Mouse (Mus musculus) erythroid progenitor cell, adult 5-6 weeks (primary cell): ENCODE results near the gene Auts2. TPM values are rescaled to one million over a fixed set of nuclear protein-coding genes. Genes with fewer than 3 reads are reported as not detected.

ENCODE experiments used
- ATAC-seq: replicated peaks from 2 replicates; pipeline ENCODE4 v1.8.0; 2016; ENCODE audit warnings: moderate number of reproducible peaks, mild to moderate bottlenecking, moderate TSS enrichment, inconsistent platforms; ENCODE audit not compliant: poor library complexity, low FRiP score, severe bottlenecking
- total RNA-seq, 2 experiments: library from RNA; stranded (forward) in 1 of 2; stranded (reverse) in 1 of 2; fragments of 150-400 nt in 1 of 2; fragments of 186-747, 209-891 nt in 1 of 2; gene quantifications; 2 replicates each; pipeline versions ENCODE4 v1.2.3 to v1.2.4; 2015 to 2017; ENCODE audit warnings: low replicate concordance in 2 of 2

Gene Auts2
- total RNA-seq, 2 experiments from 2014 or later, result not detected

GRCm38 (mm10) chr5:132462560-132462959 is 80.6 kb downstream of the Auts2 start:
- no peak for ATAC-seq

GRCm38 (mm10) chr5:132458498-132458897 is 84.6 kb downstream of the Auts2 start:
- no peak for ATAC-seq

DNA sequence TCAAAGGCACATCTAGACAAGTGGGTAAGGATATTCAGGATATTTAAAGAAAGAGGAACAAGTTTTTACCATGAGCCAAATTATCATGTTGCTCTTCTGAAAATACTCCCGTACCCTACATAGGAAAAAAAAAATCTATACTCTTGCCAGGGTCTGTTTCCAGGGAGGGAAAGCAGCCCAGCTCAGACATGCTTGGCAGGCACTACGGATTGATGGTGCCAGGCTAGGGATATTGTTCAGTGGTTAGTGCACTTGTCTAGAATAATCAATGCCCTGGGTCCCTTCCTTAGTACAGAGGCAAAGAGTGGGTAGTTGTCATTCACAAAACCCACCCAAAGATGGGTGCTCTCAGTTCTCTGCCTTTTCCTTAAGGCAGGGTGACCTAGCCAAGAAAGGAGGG is 90.8 kb downstream of the Auts2 start:
- no peak for ATAC-seq

DNA sequence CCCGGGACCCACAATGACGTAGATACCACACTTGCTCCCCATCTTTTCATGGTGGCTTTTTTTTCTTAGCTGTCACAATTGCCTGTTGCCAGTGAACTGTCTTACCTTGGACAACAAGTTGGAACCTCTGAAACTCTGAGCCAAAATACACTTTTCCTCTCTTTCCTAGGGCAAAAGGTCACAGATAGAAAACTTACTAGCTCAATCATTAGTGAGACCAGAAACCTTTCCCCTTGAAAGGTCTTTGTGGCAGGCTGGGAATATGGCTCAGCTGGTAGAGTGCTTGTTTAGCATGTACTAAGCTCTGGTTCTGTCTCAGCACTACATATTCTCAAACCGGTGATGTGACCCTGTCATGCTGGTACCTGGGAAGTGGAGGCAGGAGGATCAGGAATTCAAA is 93.1 kb downstream of the Auts2 start:
- ATAC-seq, result no peak

DNA sequence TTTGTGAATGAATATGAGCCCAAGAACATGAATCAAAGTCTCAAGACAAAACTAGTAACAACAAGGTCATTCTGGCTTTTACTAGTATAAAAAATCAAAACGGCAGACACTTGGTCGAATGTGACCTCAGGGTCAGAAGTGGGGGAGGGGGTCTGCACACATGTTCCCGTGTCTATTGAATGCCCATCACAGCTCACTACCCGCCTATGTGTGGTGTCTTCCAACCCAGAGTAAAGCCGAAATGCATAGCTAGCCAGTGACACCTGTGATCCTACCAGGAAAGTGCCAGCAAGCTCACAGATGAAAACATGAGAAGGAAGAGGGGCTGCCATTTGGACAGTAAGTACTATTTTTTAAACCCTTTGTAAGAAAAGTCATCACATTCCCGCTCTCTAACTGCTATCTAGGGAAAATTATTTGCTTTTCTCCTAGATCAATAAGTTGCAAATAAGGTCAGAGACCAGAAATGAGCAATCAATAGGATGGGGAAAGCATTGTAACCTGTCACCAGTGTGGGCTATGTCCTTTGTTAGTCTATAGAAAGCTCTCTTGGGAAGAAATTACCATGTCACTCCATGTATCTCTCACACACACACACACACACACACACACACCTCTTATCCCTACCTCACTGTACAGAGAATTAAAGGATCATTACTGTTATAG is 94.6 kb downstream of the Auts2 start:
- ATAC-seq, result no peak

- no peak for ATAC-seq
These were observed 97.8 kb downstream of the Auts2 start for GRCm38 (mm10) chr5:132445213-132445954.

DNA sequence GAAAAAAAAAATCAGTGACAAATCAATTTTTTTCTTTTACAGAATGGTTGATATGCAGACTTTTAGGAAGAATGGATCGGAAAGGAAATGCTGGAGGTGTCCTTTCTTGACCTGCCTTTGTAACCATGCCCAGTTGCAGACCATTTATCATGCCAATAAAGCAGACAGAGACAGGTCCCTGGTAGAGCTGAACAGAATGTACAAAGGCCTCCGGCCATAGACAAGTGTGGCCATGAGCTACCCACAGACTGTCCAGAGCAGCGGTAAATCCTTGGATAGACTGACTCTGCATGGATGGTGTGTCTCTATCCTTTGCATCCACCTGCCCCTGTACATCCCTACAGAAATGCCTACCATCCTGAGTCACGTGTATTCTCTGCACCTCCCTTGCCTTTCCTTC is 100.2 kb downstream of the Auts2 start:
- no peak for ATAC-seq

- no peak for ATAC-seq
These were observed 104.7 kb downstream of the Auts2 start for GRCm38 (mm10) chr5:132438414-132438813.

DNA sequence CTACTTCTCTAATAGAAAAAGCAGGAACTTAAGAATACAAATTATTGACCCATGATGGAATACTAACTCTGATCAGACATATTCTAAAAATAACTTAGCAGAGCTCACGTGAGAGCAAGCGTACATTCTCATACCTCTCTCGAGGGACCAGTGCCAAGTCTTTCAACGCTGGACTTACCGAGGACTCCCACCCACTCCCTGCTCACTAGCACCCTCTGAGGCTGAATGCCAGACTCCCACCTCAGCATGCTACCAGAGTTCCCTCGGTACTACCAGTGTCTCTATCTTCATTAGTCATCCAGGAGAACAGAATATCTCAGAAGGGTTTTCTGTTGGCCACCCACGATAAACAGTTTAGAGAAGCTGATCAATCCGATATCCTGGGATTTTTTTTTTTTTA is 105.2 kb downstream of the Auts2 start:
- ATAC-seq, result no peak

- ATAC-seq, result no peak
These were observed 105.7 kb downstream of the Auts2 start for GRCm38 (mm10) chr5:132437478-132437877.

DNA sequence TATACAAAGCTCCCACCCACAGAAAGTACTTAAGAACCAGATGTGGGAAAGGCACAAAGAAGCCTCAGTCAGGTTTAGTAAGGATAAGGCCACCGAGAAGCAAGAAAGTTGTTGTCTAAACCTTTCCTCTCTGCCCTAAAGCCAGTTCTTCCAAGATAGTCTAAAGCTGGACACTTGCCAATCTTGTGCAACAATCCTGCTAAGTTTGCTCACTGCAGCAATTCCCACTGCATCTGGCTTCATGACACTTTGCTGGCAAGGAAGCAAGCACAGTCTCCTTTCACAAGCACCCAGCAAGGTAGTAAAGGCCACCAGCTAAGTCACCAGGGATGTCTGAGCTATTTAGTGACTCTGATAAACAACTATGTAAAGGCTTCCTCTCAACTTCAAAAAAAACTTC is 106.2 kb downstream of the Auts2 start:
- ATAC-seq, result no peak

GRCm38 (mm10) chr5:132436473-132436872 is 106.7 kb downstream of the Auts2 start:
- no peak for ATAC-seq

- ATAC-seq, result no peak
These were observed 107.7 kb downstream of the Auts2 start for GRCm38 (mm10) chr5:132435401-132435800.

GRCm38 (mm10) chr5:132433377-132434115 is 109.6 kb downstream of the Auts2 start:
- ATAC-seq, result no peak

DNA sequence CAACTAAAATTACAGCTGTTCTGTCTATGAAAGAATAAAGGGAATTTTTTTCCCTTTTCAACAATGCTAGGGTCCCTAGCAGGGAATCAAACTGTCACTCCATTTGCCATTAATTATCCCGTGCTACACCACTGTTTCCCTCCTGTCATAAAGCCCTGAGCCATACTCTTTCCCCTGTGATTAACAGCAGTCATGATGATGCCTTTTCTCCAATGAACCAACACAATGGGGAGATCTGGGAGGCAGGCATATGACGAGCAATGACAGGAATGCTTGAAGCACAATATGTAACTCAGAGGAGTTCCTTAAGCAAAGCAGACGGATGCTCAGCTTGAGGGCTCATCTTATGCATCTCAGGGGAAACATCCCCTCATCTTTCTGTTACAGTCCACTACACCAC is 113.8 kb downstream of the Auts2 start:
- no peak for ATAC-seq

- ATAC-seq, result no peak
These were observed 116.8 kb downstream of the Auts2 start for GRCm38 (mm10) chr5:132426342-132426741.

- no peak for ATAC-seq
These were observed 117.3 kb downstream of the Auts2 start for GRCm38 (mm10) chr5:132425792-132426309.

DNA sequence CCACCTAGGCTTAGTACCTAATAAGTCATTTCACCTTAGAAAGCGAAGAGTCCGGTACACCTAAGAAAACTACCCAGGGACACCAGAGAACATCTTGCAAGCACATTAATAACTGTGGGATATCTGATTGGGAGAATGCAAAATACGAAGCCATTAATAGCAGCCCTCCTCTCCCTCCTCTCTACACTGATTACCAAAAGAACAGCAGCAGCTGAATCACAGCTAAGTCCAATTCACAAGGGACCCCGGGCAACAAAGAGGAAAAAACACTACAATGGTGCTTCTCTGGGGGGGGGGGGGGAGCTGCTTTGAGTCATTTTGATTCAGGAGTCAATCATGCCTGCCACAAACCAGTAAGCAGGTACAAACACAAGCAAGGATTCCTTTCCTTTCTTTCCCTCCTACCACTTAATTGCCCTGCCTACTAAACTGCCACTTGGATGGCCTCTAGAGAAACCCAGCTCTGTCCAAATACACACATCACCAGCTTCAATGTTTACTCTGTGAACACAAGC is 132.7 kb downstream of the Auts2 start:
- no peak for ATAC-seq

- ATAC-seq, result no peak
These were observed 134.1 kb downstream of the Auts2 start for GRCm38 (mm10) chr5:132408892-132409575.

- no peak for ATAC-seq
These were observed 142.6 kb downstream of the Auts2 start for GRCm38 (mm10) chr5:132400556-132400955.
